Comparison of ENCODE assay signal across 11 mouse cellular contexts in the genomic region with DNA sequence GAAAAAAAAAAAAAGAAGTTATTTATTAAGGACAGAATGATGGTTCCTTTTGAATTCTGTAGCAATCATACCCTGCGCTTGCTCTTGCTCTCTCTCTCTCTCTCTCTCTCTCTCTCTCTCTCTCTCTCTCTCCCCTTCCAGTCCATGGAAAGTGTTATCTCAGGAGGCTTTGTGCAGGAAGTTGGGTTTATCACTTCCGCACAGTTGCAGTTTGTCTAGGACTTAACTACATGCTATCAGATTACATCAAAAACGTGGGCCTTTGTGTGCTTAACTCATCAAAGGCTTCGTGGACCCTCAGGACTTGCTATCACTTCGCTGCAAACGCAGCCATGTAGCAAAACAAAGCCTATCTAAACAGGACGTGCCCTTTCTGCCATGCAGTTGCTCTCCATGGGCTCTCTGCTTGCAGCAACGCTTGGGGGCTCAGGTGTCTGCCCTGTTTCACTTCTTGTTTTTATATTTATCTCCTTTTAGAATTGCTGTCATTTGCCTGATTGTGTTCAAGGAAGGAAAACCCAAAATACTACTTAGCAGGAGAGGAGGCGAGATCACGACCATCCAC. TPM values are rescaled to one million over a fixed set of nuclear protein-coding genes. Genes with fewer than 3 reads are reported as not detected.
DNase-seq lines count a peak whose midpoint lies in the region; ATAC-seq and TF ChIP-seq lines count a peak whose summit lies in the region.
"Had no signal": no experiment of that assay in that cellular context is flagged by ENCODE, and none has a peak within 500 bp of the region (broad histone marks: within the 10 kb centered on the region; RNA-seq: fewer than 3 reads in every experiment).

No protein-coding gene starts in this region.

- no peaks in the 10 kb centered on the region for H3K36me3 ChIP-seq in erythroblast, embryonic 14.5 days (ENCODE audit: control insufficient read depth)
- H3K36me3 ChIP-seq in midbrain, embryonic 15.5 days (replicated peaks) = no peaks in the 10 kb centered on the region

- no peak overlapping the region for H3K9ac ChIP-seq in midbrain, embryonic 15.5 days

- peak overlapping the region; percentile 96; the same call in 1 of the 2 replicates for H3K27ac ChIP-seq in bone marrow macrophage, adult 2 months (ENCODE audit: insufficient read depth, low read depth, low read length)
- no peak overlapping the region for H3K27ac ChIP-seq in midbrain, embryonic 15.5 days

- TF ChIP-seq POLR2A in bone marrow macrophage, adult 2 months (IDR thresholded peaks at IDR 0.05; ENCODE audit: borderline replicate concordance, low read depth, low read length) = no peak

- peaks cover 2% of the 10 kb centered on the region; the same call in 1 of the 2 replicates for H3K9me3 ChIP-seq in erythroblast, embryonic 14.5 days (ENCODE audit: control insufficient read depth, low read length)
- no peaks in the 10 kb centered on the region for H3K9me3 ChIP-seq in midbrain, embryonic 15.5 days

- DNase-seq in hindlimb bud, embryonic 11.5 days (ENCODE audit: extremely low spot score, low read depth, low spot score) = peak; percentile 12
- DNase-seq in mesoderm, embryonic 11.5 days (ENCODE audit: low read depth, low spot score) = peak; percentile 31
- no peak for DNase-seq in adrenal gland, adult 8-10 months
- no peak for DNase-seq in MN1 (ENCODE audit: low spot score)
- DNase-seq: adrenal gland, postnatal 14 days; right cerebral cortex, adult 18-20 months had no signal

- peaks cover 19% of the 10 kb centered on the region for H3K4me1 ChIP-seq in erythroblast, embryonic 14.5 days (ENCODE audit: control insufficient read depth)
- peaks cover 24% of the 10 kb centered on the region for H3K4me1 ChIP-seq in bone marrow macrophage, adult 2 months (ENCODE audit: control insufficient read depth, insufficient read depth, low read length)
- H3K4me1 ChIP-seq in midbrain, embryonic 15.5 days = no peaks in the 10 kb centered on the region

- peaks cover 11% of the 10 kb centered on the region for H3K27me3 ChIP-seq in erythroblast, embryonic 14.5 days (ENCODE audit: control insufficient read depth)
- H3K27me3 ChIP-seq in midbrain, embryonic 15.5 days (replicated peaks) = no peaks in the 10 kb centered on the region

- H3K4me2 ChIP-seq in midbrain, embryonic 15.5 days = no peak overlapping the region

- peak overlapping the region; percentile 26 for H3K4me3 ChIP-seq in erythroblast, embryonic 14.5 days (replicated peaks)
- H3K4me3 ChIP-seq in bone marrow macrophage, adult 2 months (ENCODE audit: insufficient read depth, low read length) = no peak overlapping the region
- no peak overlapping the region for H3K4me3 ChIP-seq in midbrain, embryonic 15.5 days

- no peak for TF ChIP-seq CTCF in bone marrow macrophage, adult 2 months (IDR thresholded peaks at IDR 0.05; ENCODE audit: low read depth, low read length)

- no peak for ATAC-seq in erythroblast, adult 5-6 weeks (replicated peaks; ENCODE audit: low FRiP score, poor library complexity, severe bottlenecking)
- ATAC-seq in midbrain, embryonic 15.5 days (replicated peaks) = no peak
- ATAC-seq: forebrain, embryonic 16.5 days had no signal

- WGBS in midbrain, embryonic 15.5 days = 61% methylated on average over 10 of the region's 10 CpGs

RNA-seq across cellular contexts. Expression of a gene that starts 56.2 kb away (rescaled TPM):
- 0.98 and 1.4 TPM in 2 replicates for polyA plus RNA-seq in erythroblast, embryonic 14.5 days (2012)
- total RNA-seq in erythroblast, adult 5-6 weeks (2015; ENCODE audit: low replicate concordance) = 17.9 and 24.7 TPM in 2 replicates
- total RNA-seq in erythroblast, adult 5-6 weeks (2017; ENCODE audit: low replicate concordance) = 28.0 and 30.0 TPM in 2 replicates
- polyA plus RNA-seq in bone marrow macrophage, adult 2 months (2012; ENCODE audit: insufficient read depth, insufficient read length, missing spikeins) = 26.0 and 26.6 TPM in 2 replicates
- 10 to 100 TPM; 18.7 to 26.7 (median 22.0) TPM for total RNA-seq in adrenal gland, adult 8-10 months (2022)
- 19.6 and 22.1 TPM in 2 replicates for polyA plus RNA-seq in midbrain, embryonic 15.5 days (2015; fragmentation: Nextera tagmentation; extraction: Ambion mirVana)

RNA-seq across cellular contexts. Expression of a gene that starts 59.4 kb away (rescaled TPM):
- 0.22 and 0.34 TPM in 2 replicates for polyA plus RNA-seq in erythroblast, embryonic 14.5 days (2012)
- 25.1 and 27.3 TPM in 2 replicates for total RNA-seq in erythroblast, adult 5-6 weeks (2015; ENCODE audit: low replicate concordance)
- total RNA-seq in erythroblast, adult 5-6 weeks (2017; ENCODE audit: low replicate concordance) = 5.1 and 6.0 TPM in 2 replicates
- 62.3 and 71.5 TPM in 2 replicates for polyA plus RNA-seq in bone marrow macrophage, adult 2 months (2012; ENCODE audit: insufficient read depth, insufficient read length, missing spikeins)
- total RNA-seq in adrenal gland, adult 8-10 months (2022) = 100 to 1,000 TPM in 2 of 4 experiments, 10 to 100 TPM in 2; 23.6 to 283 (median 97.2) TPM
- 5.1 and 5.2 TPM in 2 replicates for polyA plus RNA-seq in midbrain, embryonic 15.5 days (2015; fragmentation: Nextera tagmentation; extraction: Ambion mirVana)

Comparison
In these comparisons a context has a peak if more than half of its experiments do, and no peak if none do; other contexts are left out.
1. DNase-seq: peak in hindlimb bud, embryonic 11.5 days (single experiment) and mesoderm, embryonic 11.5 days (single experiment); none in adrenal gland, adult 8-10 months (single experiment) and MN1 (single experiment).
2. RNA of a gene that starts 59.4 kb away (polyA plus RNA-seq): 62.3 to 71.5 TPM in bone marrow macrophage, adult 2 months; 5.1 to 5.2 TPM in midbrain, embryonic 15.5 days and 0.22 to 0.34 TPM in erythroblast, embryonic 14.5 days; every median in the first group is over 10 times any median in the second.